Mouse (Mus musculus) limb, embryonic 14.5 days (tissue): ENCODE data around the gene Gga2. TPM values are rescaled to one million over a fixed set of nuclear protein-coding genes. Genes with fewer than 3 reads are reported as not detected.

Experiments
- ATAC-seq: fragments of 200-750 bp; cut with Nextera tagmentation; 2 replicates; pipeline ENCODE4 v1.8.0; 2017; ENCODE audit warnings: low read depth, moderate number of reproducible peaks, moderate TSS enrichment; ENCODE audit not compliant: low FRiP score
- DNase-seq: peaks from one replicate; pipeline ENCODE4 v3.0.0-alpha.2; 2015; ENCODE audit warnings: low spot score
- H3K27ac ChIP-seq: fragments of 300-500 bp; sonication (generic); replicated peaks from 2 replicates; pipeline ENCODE4 v1.5.1; 2014; ENCODE audit warnings: low read depth, mild to moderate bottlenecking, low read length, moderate library complexity, mixed read lengths
- H3K27me3 ChIP-seq: fragments of 300-500 bp; sonication (generic); 2 replicates; pipeline ENCODE4 v1.6.1; 2014; ENCODE audit warnings: low read length, mixed read lengths; ENCODE audit not compliant: control insufficient read depth, insufficient read depth
- H3K36me3 ChIP-seq: fragments of 300-500 bp; sonication (generic); 2 replicates; pipeline ENCODE4 v1.6.1; 2014; ENCODE audit warnings: mild to moderate bottlenecking, low read length, moderate library complexity, mixed read lengths; ENCODE audit not compliant: control insufficient read depth, insufficient read depth
- H3K4me1 ChIP-seq: fragments of 300-500 bp; sonication (generic); 2 replicates; pipeline ENCODE4 v1.6.1; 2014; ENCODE audit warnings: antibody characterized with exemption, low read length, mixed read lengths; ENCODE audit not compliant: control insufficient read depth, insufficient read depth
- H3K4me2 ChIP-seq: fragments of 300-500 bp; sonication (generic); replicated peaks from 2 replicates; pipeline ENCODE4 v1.6.1; 2014; ENCODE audit warnings: low read depth, mild to moderate bottlenecking, low read length, moderate library complexity; ENCODE audit not compliant: severe bottlenecking
- H3K4me3 ChIP-seq: fragments of 300-500 bp; sonication (generic); replicated peaks from 2 replicates; pipeline ENCODE4 v1.5.1; 2014; ENCODE audit warnings: low read length
- H3K9ac ChIP-seq: fragments of 300-500 bp; sonication (generic); 2 replicates; pipeline ENCODE4 v1.6.1; 2014; ENCODE audit warnings: mild to moderate bottlenecking, low read depth, low read length, moderate library complexity; ENCODE audit not compliant: severe bottlenecking
- H3K9me3 ChIP-seq: fragments of 300-500 bp; sonication (generic); 2 replicates; pipeline ENCODE4 v1.6.1; 2016; ENCODE audit warnings: low read length; ENCODE audit not compliant: control insufficient read depth
- POLR2A ChIP-seq: fragments of 200-500 bp; IDR thresholded peaks from 2 replicates; pipeline ENCODE4 v1.8.0; 2012; ENCODE audit warnings: inconsistent platforms, mild to moderate bottlenecking, moderate library complexity, borderline replicate concordance; ENCODE audit not compliant: insufficient read depth, insufficient read length; ENCODE audit errors: extremely low read depth
- WGBS: fragments of 180-500 bp; shearing (Covaris S2); extraction: QIAGEN DNeasy Blood & Tissue Kit; methylation state at CpG from one replicate; pipeline ENCODE4 v1.1.7; 2014; 5-methylcytosine and 5-hydroxymethylcytosine counted together
- polyA plus RNA-seq, 2 experiments: library from polyadenylated mRNA; depleted of rRNA in 1 of 2; stranded (reverse) in 1 of 2; unstranded in 1 of 2; fragments of >200 nt; fragmentation: Nextera tagmentation in 1 of 2; extraction: Ambion mirVana in 1 of 2; gene quantifications; 2 replicates each; pipeline versions ENCODE4 v1.2.1 to v1.2.3; 2012 to 2014

The Gga2 gene
- polyA plus RNA-seq (2012; rRNA removed) (122 and 184 TPM in 2 replicates), polyA plus RNA-seq (2014; fragmentation: Nextera tagmentation; extraction: Ambion mirVana) (85.2 and 88.8 TPM in 2 replicates)

DNA sequence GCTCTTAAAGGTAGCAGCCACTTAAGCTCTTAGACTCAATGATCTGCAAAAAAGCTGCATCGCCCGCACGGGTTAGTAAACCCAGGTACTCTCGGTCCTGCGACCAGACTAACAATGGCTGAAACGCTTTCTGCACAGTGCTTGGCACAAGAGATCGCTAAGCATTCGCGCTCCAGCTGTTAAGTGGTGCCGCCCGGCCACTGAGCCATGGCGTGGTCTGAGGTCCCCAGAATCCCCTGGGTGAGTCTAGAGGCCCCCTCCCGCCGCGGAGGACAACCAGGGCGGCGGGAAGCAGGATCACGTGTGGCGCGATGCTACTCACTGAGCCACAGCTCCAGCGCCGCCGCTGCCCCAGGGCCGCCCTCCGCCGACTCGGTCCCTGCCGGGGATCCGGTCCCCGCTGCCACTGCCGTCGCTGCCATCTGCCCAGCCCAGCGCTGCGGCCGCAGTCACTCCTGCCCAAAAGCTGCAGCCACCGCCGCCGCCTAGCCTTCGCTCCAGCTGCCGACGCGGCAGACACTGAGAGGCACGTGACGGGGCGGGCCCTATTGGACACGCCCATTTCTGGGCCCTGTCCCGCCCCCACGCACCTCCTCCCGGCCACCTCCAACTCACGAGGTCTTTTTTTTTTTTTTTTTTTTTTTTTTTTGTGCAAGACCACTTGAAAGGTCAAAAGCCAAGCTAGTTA lies at the start of gene Gga2:
Gga2 (minus strand) TSS at position 556 of the 688 bp plus-strand sequence.
- 1% methylated on average over 44 of the region's 50 CpGs for WGBS
- H3K36me3 ChIP-seq = peaks cover 1% of the 10 kb centered on the region; the same call in 1 of the 2 replicates
- peak; percentile 78; the same call in 1 of the 2 replicates for TF ChIP-seq POLR2A

GRCm38 (mm10) chr7:122067517-122068381 lies 46.7 kb upstream of the Gga2 start:
- 1% methylated on average over 51 of the region's 58 CpGs for WGBS
- DNase-seq (no peak), ATAC-seq (peak; percentile 5; the same call in 1 of the 2 replicates)
- peak overlapping the region; percentile 94 for H3K27ac ChIP-seq
- no peak for TF ChIP-seq POLR2A
- H3K36me3 ChIP-seq = peaks cover 31% of the 10 kb centered on the region
- no peaks in the 10 kb centered on the region for H3K27me3 ChIP-seq
- H3K4me3 ChIP-seq = peak overlapping the region; percentile 99
- H3K9ac ChIP-seq = peak overlapping the region; percentile 97
- H3K4me1 ChIP-seq = peaks cover 19% of the 10 kb centered on the region
- H3K4me2 ChIP-seq = peak overlapping the region; percentile 67
- no peaks in the 10 kb centered on the region for H3K9me3 ChIP-seq

More for the DNA sequence above, at the start of gene Gga2:
- H3K4me1 ChIP-seq = peaks cover 18% of the 10 kb centered on the region
- peak within 1 kb of the TSS; percentile 63 for H3K4me3 ChIP-seq
- peak within 1 kb of the TSS; percentile 75 for H3K27ac ChIP-seq
- H3K9me3 ChIP-seq = no peaks in the 10 kb centered on the region
- DNase-seq (peak; percentile 93), ATAC-seq (peak; percentile 90)
- no peaks in the 10 kb centered on the region for H3K27me3 ChIP-seq
- H3K9ac ChIP-seq = peak within 1 kb of the TSS; percentile 78
- H3K4me2 ChIP-seq = peak within 1 kb of the TSS; percentile 75

DNA sequence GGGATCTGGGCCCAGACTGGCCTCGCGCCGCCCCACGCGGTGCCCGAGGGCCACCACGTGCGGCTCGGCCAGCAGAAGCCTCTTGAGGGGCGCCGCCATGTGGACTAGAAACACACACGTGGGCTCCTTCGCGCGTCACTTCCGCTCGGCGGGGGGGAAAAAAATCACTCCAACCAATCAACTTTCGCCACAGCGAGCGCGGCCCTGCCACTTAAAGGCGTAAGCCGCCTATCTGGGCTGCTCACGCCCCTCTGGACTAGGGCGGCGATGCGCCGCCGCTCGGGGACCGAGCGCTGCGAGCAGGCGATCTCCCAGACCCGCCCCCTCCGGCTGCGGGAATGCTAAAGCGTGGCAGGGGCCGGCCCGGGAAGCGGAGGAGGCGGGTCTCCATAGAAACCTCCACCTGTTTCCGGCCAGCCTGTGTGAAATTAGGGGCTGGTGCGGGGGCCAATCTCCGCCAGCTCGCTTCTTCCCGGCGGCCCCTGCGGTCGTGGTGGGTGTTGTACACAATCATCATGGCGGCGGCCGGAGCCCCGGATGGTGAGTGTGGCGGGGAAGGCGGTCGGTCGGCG lies 46.0 kb upstream of the Gga2 start, which contains the start of the genes Ubfd1 and Ears2:
Ubfd1 (plus strand) TSS at position 231 of the 572 bp plus-strand sequence.
Ears2 (minus strand) TSS at position 319 of the 572 bp plus-strand sequence.
- no peaks in the 10 kb centered on the region for H3K27me3 ChIP-seq
- TF ChIP-seq POLR2A = 0 out of 2 replicates have a peak, but pooled peaks have one; percentile 27
- under 1% methylated on average over 58 of the region's 60 CpGs for WGBS
- no peaks in the 10 kb centered on the region for H3K9me3 ChIP-seq
- ATAC-seq = peak; percentile 99
- H3K4me3 ChIP-seq = peak within 1 kb of the TSS; percentile 99
- peaks cover 19% of the 10 kb centered on the region for H3K4me1 ChIP-seq
- H3K36me3 ChIP-seq = peaks cover 26% of the 10 kb centered on the region
- H3K4me2 ChIP-seq = peak within 1 kb of the TSS; percentile 67
- peak within 1 kb of the TSS; percentile 94 for H3K27ac ChIP-seq
- H3K9ac ChIP-seq = peak within 1 kb of the TSS; percentile 97
- DNase-seq = peak; percentile 98

DNA sequence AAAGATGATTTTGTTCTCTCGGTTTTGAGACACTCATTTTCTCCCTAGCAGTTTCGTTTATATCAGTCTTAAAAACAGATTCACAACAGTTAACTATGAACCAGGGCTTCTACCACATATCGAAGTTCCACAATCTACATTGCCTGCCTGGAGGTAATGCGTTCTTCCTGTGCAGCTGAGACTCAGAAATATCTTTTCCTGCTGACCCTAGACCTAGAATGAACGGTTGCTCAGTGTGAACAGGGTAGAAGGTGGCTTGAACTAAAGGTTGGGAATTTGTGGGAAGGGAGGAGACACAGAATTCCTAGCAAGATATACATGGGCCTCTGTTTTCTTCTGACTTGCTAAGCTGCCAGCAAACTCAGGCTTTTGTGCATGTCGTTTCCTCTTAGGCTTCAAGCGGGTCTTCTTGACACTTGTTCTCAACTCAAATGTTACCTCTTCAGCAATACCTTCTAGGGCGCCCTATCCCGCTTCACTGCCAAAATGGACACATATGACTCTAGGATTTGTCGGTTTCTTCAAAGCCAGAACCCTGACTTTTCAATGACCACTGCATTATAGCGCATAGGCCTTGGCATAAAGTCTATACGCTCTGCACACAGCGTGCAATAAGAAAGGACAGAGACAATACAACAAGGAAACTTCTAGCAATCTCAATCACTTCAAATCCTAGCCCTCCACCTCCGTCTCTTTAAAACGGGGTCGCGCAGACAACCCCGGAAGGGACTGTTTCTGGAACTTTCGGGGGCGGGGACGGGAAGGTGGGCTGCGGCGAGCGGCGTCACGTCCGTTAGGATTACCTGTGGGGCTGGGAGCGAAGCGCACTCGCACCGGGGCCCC lies 45.3 kb upstream of the Gga2 start:
- peak; percentile 64 for ATAC-seq
- WGBS = 18% methylated on average over 30 of the region's 31 CpGs
- Histone ChIP-seq H3K27ac (peak overlapping the region; percentile 94), H3K9me3 (no peaks in the 10 kb centered on the region), H3K4me1 (peaks cover 19% of the 10 kb centered on the region), H3K4me3 (peak overlapping the region; percentile 99), H3K27me3 (no peaks in the 10 kb centered on the region), H3K4me2 (peak overlapping the region; percentile 67), H3K9ac (peak overlapping the region; percentile 97), H3K36me3 (peaks cover 20% of the 10 kb centered on the region)
- no peak for DNase-seq
- no peak for TF ChIP-seq POLR2A
